ENCODE assay signal across 8 mouse cellular contexts in genomic region chr14:7853691-7854090, GRCm38 (mm10). TPM values are rescaled to one million over a fixed set of nuclear protein-coding genes. Genes with fewer than 3 reads are reported as not detected.
DNase-seq lines count a peak whose midpoint lies in the region; ATAC-seq and TF ChIP-seq lines count a peak whose summit lies in the region.

No protein-coding gene starts in this region.

- H3K79me2 ChIP-seq in myocyte (ENCODE audit: control insufficient read depth, insufficient read depth) = peaks cover 100% of the 10 kb centered on the region

- ATAC-seq in embryonic facial prominence, embryonic 15.5 days (ENCODE audit: insufficient number of reproducible peaks, low FRiP score, low TSS enrichment, low read depth) = peak; percentile 40; the same call in 1 of the 2 replicates

- no peak overlapping the region for H3K4me2 ChIP-seq in embryonic facial prominence, embryonic 15.5 days (replicated peaks)
- peak overlapping the region; percentile 60 for H3K4me2 ChIP-seq in myocyte (ENCODE audit: low read depth)

- no peak for TF ChIP-seq POLR2A in myocyte (IDR thresholded peaks at IDR 0.05; ENCODE audit: insufficient read length, low read depth)

- no peaks in the 10 kb centered on the region for H3K27me3 ChIP-seq in embryonic facial prominence, embryonic 15.5 days
- H3K27me3 ChIP-seq in myocyte (ENCODE audit: control insufficient read depth, insufficient read depth, insufficient read length) = no peaks in the 10 kb centered on the region

- H3K36me3 ChIP-seq in embryonic facial prominence, embryonic 15.5 days = no peaks in the 10 kb centered on the region
- no peaks in the 10 kb centered on the region for H3K36me3 ChIP-seq in myocyte (ENCODE audit: control insufficient read depth, insufficient read depth)

- peak overlapping the region; percentile 59 for H3K27ac ChIP-seq in layer of hippocampus, adult 2 months
- no peak overlapping the region for H3K27ac ChIP-seq in embryonic facial prominence, embryonic 15.5 days (replicated peaks)

- intact Hi-C loops in heart, postnatal 14 days (cut with DNase I) = no loop called here
- intact Hi-C loops in left cerebral cortex, postnatal 14 days (cut with DNase I) = loop anchor here (5.0 kb wide), 1 partner anchor 34 kb away; no protein-coding TSS in a partner anchor

- no peaks in the 10 kb centered on the region for H3K9me3 ChIP-seq in embryonic facial prominence, embryonic 15.5 days (replicated peaks)

- no peak overlapping the region for H3K9ac ChIP-seq in embryonic facial prominence, embryonic 15.5 days

- H3K4me1 ChIP-seq in embryonic facial prominence, embryonic 15.5 days = peaks cover 54% of the 10 kb centered on the region

- DNase-seq in layer of hippocampus, adult 2 months (ENCODE audit: low spot score in 2 of 2) = no peak
- no peak for DNase-seq in layer of hippocampus, postnatal 25 days (ENCODE audit: extremely low spot score in 1 of 2, low spot score in 1 of 2)
- DNase-seq in heart, postnatal 14 days = peak; percentile 34 to 55
- DNase-seq in liver = peak; percentile 20
- no peak for DNase-seq in left cerebral cortex, postnatal 14 days (ENCODE audit: low spot score in 2 of 2)
- DNase-seq in layer of hippocampus, adult 18-20 months (ENCODE audit: low spot score in 2 of 2) = no peak

- no peak overlapping the region for H3K4me3 ChIP-seq in layer of hippocampus, adult 2 months
- H3K4me3 ChIP-seq in embryonic facial prominence, embryonic 15.5 days (replicated peaks) = no peak overlapping the region
- H3K4me3 ChIP-seq in myocyte = no peak overlapping the region

- H3ac ChIP-seq in myocyte (ENCODE audit: control insufficient read depth, insufficient read length) = no peak overlapping the region

- no peak for TF ChIP-seq CTCF in layer of hippocampus, adult 2 months (conservative IDR thresholded peaks at IDR 0.05)

- WGBS in embryonic facial prominence, embryonic 15.5 days = 54% methylated on average over 11 of the region's 11 CpGs

TF ChIP-seq in myocyte, 11 proteins besides CTCF, POLR2A, EP300 and RAD21:
- TF ChIP-seq POLR2AphosphoS2 (IDR thresholded peaks at IDR 0.05; ENCODE audit: insufficient read length, low read depth) = peak; percentile 23
- TF ChIP-seq REST (IDR thresholded peaks at IDR 0.05; ENCODE audit: insufficient read depth, insufficient read length) = no peak
- no peak for TF ChIP-seq E2F4 (IDR thresholded peaks at IDR 0.05; ENCODE audit: insufficient read depth)
- TF ChIP-seq MYOD1 (IDR thresholded peaks at IDR 0.05; ENCODE audit: control insufficient read depth in 1 of 3, insufficient read length in 2 of 3, low read depth in 2 of 3) = peak in 2 of 3 experiments; percentile 51 to 69
- peak in 2 of 3 experiments; percentile 18 to 74 for TF ChIP-seq MYOG (IDR thresholded peaks at IDR 0.05; ENCODE audit: control insufficient read depth in 1 of 3, insufficient read depth in 1 of 3, insufficient read length in 2 of 3, low read depth in 2 of 3)
- no peak for TF ChIP-seq MAX (IDR thresholded peaks at IDR 0.05; ENCODE audit: low read depth)
- 0 out of 2 replicates have a peak, but pooled peaks have one; percentile 15 for TF ChIP-seq CEBPB (IDR thresholded peaks at IDR 0.05; ENCODE audit: insufficient read depth, poor library complexity, severe bottlenecking)
- TF ChIP-seq TCF3 (IDR thresholded peaks at IDR 0.05; ENCODE audit: insufficient read length, low read depth) = no peak
- TF ChIP-seq TCF12 (IDR thresholded peaks at IDR 0.05; ENCODE audit: insufficient read depth, poor library complexity, severe bottlenecking) = no peak
- TF ChIP-seq USF1 (IDR thresholded peaks at IDR 0.05; ENCODE audit: low read depth) = no peak
- no peak for TF ChIP-seq SRF (IDR thresholded peaks at IDR 0.05; ENCODE audit: control insufficient read depth, insufficient read length, low read depth)

RNA-seq across cellular contexts. Expression of gene Flnb, which starts 35.9 kb away (rescaled TPM):
- 10 to 100 TPM; 61.8 to 77.9 TPM for total RNA-seq in layer of hippocampus, adult 2 months (2021)
- 10 to 100 TPM; 37.2 to 68.2 TPM for total RNA-seq in layer of hippocampus, postnatal 25 days (2021)
- polyA plus RNA-seq in embryonic facial prominence, embryonic 15.5 days (2015; fragmentation: Nextera tagmentation; extraction: Ambion mirVana) = 22.2 and 22.7 TPM in 2 replicates
- 10 to 100 TPM; 32.5 to 36.3 TPM for total RNA-seq in heart, postnatal 14 days (2021)
- 54.5 TPM for polyA plus RNA-seq in myocyte (2012; fragmentation: generic; extraction: Trizol)
- total RNA-seq in left cerebral cortex, postnatal 14 days (2021) = 10 to 100 TPM; 31.2 to 33.8 TPM
- 10 to 100 TPM; 40.3 to 62.2 TPM for total RNA-seq in layer of hippocampus, adult 18-20 months (2021)

Comparison
In these comparisons a context has a peak if more than half of its experiments do, and no peak if none do; other contexts are left out.
1. DNase-seq: peak in heart, postnatal 14 days (2 of 2) and liver (single experiment); none in layer of hippocampus, adult 2 months (0 of 2), layer of hippocampus, postnatal 25 days (0 of 2), left cerebral cortex, postnatal 14 days (0 of 2) and layer of hippocampus, adult 18-20 months (0 of 2).